Mouse (Mus musculus) hindbrain, embryonic 16.5 days (tissue): ENCODE measurements at regions not wholly inside any gene's neighbourhood (a gene's known extent, or its start where the extent isn't known, plus 50 kb on each side); places are given as distances from the start of the nearest gene placed in this dataset.
A peak's percentile ranks its signal among the peaks of the same experiment; 100 is the strongest.

Experiments used
- ATAC-seq: fragments of 200-750 bp; cut with Nextera tagmentation; 2 replicates; pipeline ENCODE4 v1.8.0; 2017; ENCODE audit warnings: moderate TSS enrichment, moderate library complexity
- H3K27ac ChIP-seq: fragments of 300-500 bp; sonication (generic); 2 replicates; pipeline ENCODE4 v1.5.1; 2014; ENCODE audit warnings: low read depth, mild to moderate bottlenecking, control low read depth, low read length, moderate library complexity
- H3K27me3 ChIP-seq: fragments of 300-500 bp; sonication (generic); replicated peaks from 2 replicates; pipeline ENCODE4 v1.6.1; 2014; ENCODE audit warnings: low read length; ENCODE audit not compliant: control insufficient read depth, insufficient read depth
- H3K36me3 ChIP-seq: fragments of 300-500 bp; sonication (generic); 2 replicates; pipeline ENCODE4 v1.6.1; 2014; ENCODE audit warnings: mild to moderate bottlenecking, low read length, moderate library complexity, mixed read lengths; ENCODE audit not compliant: control insufficient read depth, insufficient read depth
- H3K4me1 ChIP-seq: fragments of 300-500 bp; sonication (generic); 2 replicates; pipeline ENCODE4 v1.6.1; 2014; ENCODE audit warnings: low read depth, low read length; ENCODE audit not compliant: control insufficient read depth, insufficient read depth
- H3K4me2 ChIP-seq: fragments of 300-500 bp; sonication (generic); 2 replicates; pipeline ENCODE4 v1.6.1; 2014; ENCODE audit warnings: mild to moderate bottlenecking, low read length, control low read depth, moderate library complexity
- H3K4me3 ChIP-seq: fragments of 300-500 bp; sonication (generic); 2 replicates; pipeline ENCODE4 v1.5.1; 2014; ENCODE audit warnings: mild to moderate bottlenecking, low read length, control low read depth, moderate library complexity
- H3K9ac ChIP-seq: fragments of 300-500 bp; sonication (generic); 2 replicates; pipeline ENCODE4 v1.6.1; 2014; ENCODE audit warnings: low read depth, mild to moderate bottlenecking, control low read depth, low read length, moderate library complexity
- H3K9me3 ChIP-seq: fragments of 300-500 bp; sonication (generic); 2 replicates; pipeline ENCODE4 v1.6.1; 2014; ENCODE audit warnings: mild to moderate bottlenecking, low read length, moderate library complexity; ENCODE audit not compliant: control insufficient read depth
- WGBS: fragments of 180-500 bp; shearing (Covaris S2); extraction: QIAGEN DNeasy Blood & Tissue Kit; methylation state at CpG from one replicate; pipeline ENCODE4 v1.1.7; 2014; 5-methylcytosine and 5-hydroxymethylcytosine counted together

DNA sequence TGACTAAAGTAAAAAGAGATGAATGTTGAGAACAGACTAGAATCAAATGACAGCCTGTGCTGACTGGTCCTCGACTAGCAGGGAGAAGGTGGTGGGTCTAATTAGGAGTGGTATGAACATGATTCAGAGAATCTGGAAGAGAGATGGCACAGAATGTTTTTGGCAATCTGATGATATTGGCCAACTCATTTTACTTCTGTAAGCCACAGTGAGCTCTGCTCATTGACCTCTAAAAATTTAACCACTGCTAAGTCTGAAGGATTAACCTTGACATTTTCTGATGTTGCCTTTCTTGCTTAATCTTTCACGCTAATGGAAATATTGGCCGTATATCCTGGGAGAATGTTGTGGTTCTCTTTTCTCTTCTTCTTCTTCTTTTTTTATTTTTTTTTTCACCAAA lies 1041.6 kb upstream of the Got2 start:
- WGBS, result 77% methylated on average over 3 of the region's 3 CpGs
- Histone ChIP-seq H3K9me3 (no peaks in the 10 kb centered on the region), H3K27me3 (no peaks in the 10 kb centered on the region), H3K4me1 (no peaks in the 10 kb centered on the region), H3K4me3 (no peak overlapping the region), H3K36me3 (no peaks in the 10 kb centered on the region), H3K9ac (no peak overlapping the region), H3K27ac (no peak overlapping the region), H3K4me2 (no peak overlapping the region)
- no peak for ATAC-seq

DNA sequence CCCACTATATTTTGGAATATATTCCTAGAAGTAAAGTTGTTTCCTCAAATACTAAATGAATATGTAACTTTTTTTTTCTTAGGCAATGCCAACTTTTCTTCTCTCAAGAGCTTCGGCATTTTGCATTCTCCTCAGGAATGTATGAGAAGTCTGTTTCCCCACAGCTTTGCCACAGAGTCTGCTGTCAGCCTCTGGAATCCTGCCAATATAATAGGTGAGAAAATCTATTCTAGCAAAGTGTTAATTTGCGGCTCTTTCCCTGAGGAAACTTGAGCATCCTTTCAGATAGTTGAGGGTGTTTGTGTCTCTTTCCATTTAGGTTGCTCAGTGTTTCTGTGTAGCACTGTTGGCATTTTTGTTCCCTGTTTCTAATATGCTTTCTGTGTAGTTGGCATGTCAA lies 992.6 kb upstream of the Got2 start:
- H3K36me3 ChIP-seq, result no peaks in the 10 kb centered on the region
- WGBS, result 51% methylated on average over 2 of the region's 2 CpGs
- H3K4me3 ChIP-seq, result no peak overlapping the region
- H3K4me1 ChIP-seq, result no peaks in the 10 kb centered on the region
- H3K27ac ChIP-seq, result no peak overlapping the region
- H3K27me3 ChIP-seq, result no peaks in the 10 kb centered on the region
- H3K9ac ChIP-seq, result no peak overlapping the region
- H3K9me3 ChIP-seq, result no peaks in the 10 kb centered on the region
- H3K4me2 ChIP-seq, result no peak overlapping the region
- no peak for ATAC-seq

DNA sequence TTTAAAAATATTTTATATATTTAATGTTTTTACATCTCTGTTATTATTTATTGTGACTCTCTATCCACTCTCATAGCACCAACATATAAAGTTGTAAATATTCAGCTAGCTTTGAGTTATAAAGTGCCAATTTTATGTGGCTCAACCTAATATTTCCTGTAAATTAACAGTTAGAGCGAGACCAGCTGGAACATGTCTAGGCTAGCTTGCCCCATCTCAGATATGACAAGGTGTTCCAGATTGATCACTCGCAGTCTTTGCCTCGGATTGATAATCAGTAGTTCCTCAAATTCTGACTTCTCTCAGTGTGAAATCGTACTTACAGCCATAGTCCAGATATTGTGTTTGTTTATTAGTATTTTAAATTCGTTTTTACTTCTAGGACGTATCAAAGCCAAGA lies 990.4 kb upstream of the Got2 start:
- H3K9me3 ChIP-seq, result no peaks in the 10 kb centered on the region

DNA sequence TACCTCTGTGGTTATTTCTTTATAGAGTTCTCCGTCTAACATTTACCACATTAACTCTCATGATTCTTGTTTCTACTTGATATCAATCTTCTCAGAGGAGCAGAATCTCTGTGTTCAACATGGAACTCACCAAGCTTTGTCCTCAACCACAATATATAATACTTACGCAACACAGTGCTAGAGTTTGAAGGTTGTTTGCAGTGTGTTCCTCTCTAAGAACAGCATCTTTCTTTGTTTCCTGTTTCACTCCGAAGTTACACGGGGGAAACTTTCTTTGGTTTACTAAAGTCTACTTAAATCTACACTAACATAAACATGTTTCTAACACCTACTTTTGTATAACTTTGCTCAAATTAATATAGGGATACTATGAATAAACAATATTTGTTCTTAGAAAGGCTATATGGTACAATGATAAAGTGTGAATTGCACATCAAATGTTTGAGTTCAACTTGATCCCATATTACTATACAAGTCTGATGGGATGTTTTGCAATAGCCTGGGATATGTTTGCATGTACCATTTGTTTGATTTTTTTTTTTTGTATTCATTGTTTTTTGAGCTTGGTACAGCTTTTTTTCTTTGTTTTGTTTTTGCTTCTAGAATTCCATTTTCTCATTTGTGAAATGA lies 985.2 kb upstream of the Got2 start:
- no peaks in the 10 kb centered on the region for H3K9me3 ChIP-seq
- 97% methylated on average over 4 of the region's 4 CpGs for WGBS
- H3K4me2 ChIP-seq, result no peak overlapping the region
- H3K4me3 ChIP-seq, result no peak overlapping the region
- no peaks in the 10 kb centered on the region for H3K27me3 ChIP-seq
- ATAC-seq, result no peak
- H3K9ac ChIP-seq, result no peak overlapping the region
- H3K36me3 ChIP-seq, result no peaks in the 10 kb centered on the region
- H3K4me1 ChIP-seq, result no peaks in the 10 kb centered on the region
- no peak overlapping the region for H3K27ac ChIP-seq

More for the DNA sequence above, 990.4 kb upstream of the Got2 start:
- no peak for ATAC-seq
- Histone ChIP-seq H3K27me3 (no peaks in the 10 kb centered on the region), H3K27ac (no peak overlapping the region), H3K9ac (no peak overlapping the region), H3K4me2 (no peak overlapping the region), H3K4me3 (no peak overlapping the region), H3K4me1 (no peaks in the 10 kb centered on the region), H3K36me3 (no peaks in the 10 kb centered on the region)
- WGBS, result 84% methylated on average over 6 of the region's 6 CpGs

DNA sequence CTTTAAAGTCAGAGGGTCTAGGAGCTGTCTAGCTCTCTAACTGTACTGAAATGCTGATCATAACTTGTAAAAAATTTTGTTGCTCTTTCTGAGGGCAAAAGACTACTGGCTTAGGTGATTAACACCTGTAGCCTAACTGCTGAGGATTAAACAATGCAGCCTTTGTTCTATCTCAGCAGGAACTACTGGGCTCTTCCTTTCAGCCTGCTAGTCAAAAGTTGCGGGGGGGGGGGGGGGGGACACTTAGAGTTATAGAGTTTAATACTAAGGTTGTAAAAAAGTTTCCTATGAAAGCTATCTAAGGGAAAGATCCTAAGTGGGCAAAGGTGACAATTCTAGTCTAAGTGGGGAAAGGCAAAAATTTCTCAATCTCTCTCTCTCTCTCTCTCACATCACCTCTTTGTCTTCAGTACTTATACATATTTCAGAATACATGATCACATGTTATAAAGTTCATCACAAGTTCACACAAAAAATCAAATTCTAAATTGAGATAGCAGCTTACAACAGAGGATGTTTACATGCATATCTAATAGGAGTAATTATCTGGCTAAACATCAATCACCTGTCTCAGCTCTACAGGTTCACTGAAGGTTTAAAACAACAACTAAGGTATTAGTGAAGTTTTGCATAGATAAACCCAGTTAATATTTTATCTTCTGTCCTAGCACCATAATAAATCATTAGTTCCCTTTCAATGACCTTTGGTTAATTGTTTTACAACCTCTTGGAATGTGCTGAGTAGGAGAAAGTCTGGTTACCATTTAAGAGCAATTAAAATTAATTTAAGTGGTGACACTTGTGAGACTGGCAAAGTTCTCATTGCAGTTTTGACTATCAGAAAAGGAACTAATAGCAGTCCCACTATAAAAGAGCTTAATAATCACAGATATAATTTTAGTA lies 980.1 kb upstream of the Got2 start:
- 33% methylated on average over 1 of the region's 1 CpGs for WGBS
- Histone ChIP-seq H3K4me3 (no peak overlapping the region), H3K9me3 (0 out of 2 replicates have a peak, but pooled peaks cover 2% of the 10 kb centered on the region), H3K4me1 (no peaks in the 10 kb centered on the region), H3K4me2 (no peak overlapping the region), H3K27ac (no peak overlapping the region), H3K27me3 (no peaks in the 10 kb centered on the region), H3K9ac (no peak overlapping the region), H3K36me3 (no peaks in the 10 kb centered on the region)
- ATAC-seq, result no peak

DNA sequence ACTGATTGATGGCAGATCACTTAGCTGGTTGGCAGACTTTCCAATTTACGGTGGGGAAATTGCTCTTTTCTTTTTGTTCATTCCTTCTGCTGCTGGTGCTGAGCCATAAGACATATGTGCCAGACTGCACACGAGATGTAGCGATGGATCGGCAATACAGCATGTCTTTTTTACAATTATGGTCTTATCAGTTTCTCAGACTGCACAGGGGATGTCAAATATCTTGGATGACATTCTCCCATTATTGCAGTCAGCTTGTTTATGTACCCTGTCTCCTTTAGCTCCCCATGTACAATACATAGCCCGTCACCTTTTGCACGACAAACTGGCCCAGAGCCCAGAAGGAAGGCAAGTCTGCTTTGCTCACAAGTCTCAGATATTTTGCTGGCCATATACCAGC lies 976.3 kb upstream of the Got2 start:
- Histone ChIP-seq H3K36me3 (no peaks in the 10 kb centered on the region), H3K4me3 (no peak overlapping the region; the same call in 1 of the 2 replicates), H3K4me1 (no peaks in the 10 kb centered on the region), H3K9ac (no peak overlapping the region), H3K27me3 (no peaks in the 10 kb centered on the region), H3K9me3 (0 out of 2 replicates have a peak, but pooled peaks cover 2% of the 10 kb centered on the region), H3K27ac (0 out of 2 replicates have a peak overlapping the region, but pooled peaks have one; percentile 20), H3K4me2 (peak overlapping the region; percentile 42)
- WGBS, result 35% methylated on average over 6 of the region's 6 CpGs
- peak; percentile 54 for ATAC-seq

DNA sequence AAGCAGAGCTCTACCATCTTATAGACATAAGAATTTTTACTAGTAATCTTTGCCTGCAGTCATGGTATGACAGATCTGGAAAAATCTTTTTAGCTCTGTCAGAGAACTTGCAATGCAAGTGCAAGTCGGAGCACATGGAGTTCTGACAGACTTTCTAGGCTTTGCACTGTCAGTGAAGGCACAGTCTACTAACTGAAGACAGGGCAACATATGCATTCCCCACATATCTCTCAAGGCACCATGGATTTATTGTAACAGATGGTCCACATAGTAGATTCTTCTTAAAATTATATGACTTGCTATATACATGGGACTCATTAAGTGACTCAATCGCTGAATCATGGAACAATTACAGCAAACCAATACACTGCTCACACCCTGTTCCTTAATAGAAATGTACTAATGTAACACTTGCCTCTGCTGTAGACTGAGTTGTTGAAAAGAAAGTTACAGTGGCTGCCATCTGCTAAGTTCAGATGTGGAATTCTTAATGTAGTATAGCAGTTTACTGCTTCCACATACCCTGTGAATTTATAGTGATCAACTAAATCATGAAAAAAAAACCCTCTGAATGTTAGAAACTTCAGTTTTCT lies 972.6 kb upstream of the Got2 start:
- Histone ChIP-seq H3K4me3 (no peak overlapping the region), H3K4me1 (no peaks in the 10 kb centered on the region), H3K9ac (no peak overlapping the region), H3K9me3 (peaks cover 4% of the 10 kb centered on the region; the same call in 1 of the 2 replicates), H3K27me3 (no peaks in the 10 kb centered on the region), H3K4me2 (no peak overlapping the region), H3K27ac (no peak overlapping the region), H3K36me3 (no peaks in the 10 kb centered on the region)
- ATAC-seq, result no peak
- WGBS, result 90% methylated on average over 2 of the region's 2 CpGs

DNA sequence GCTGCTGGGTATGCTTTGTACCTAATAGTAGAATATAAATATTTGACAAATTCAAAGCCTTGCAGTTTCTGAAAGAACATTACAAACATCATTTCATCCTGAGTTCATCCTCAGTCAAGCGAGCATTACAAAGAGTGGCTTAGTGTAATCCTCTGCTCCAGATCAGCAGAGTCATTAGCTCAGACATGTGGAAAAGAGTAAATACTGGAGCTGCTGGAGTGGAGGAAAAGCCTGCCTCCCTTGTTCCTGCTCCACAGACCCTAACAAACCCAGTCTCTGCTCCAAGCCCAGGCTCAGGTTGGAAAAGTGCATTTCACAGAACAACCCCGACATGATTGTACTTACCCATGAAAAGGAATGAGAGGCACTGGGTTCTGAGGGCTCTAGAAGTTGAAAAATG lies 955.2 kb upstream of the Got2 start:
- H3K9ac ChIP-seq, result no peak overlapping the region
- no peak overlapping the region for H3K4me3 ChIP-seq
- H3K9me3 ChIP-seq, result no peaks in the 10 kb centered on the region
- ATAC-seq, result no peak
- WGBS, result 68% methylated on average over 2 of the region's 2 CpGs
- H3K27ac ChIP-seq, result no peak overlapping the region
- H3K4me2 ChIP-seq, result no peak overlapping the region
- H3K27me3 ChIP-seq, result no peaks in the 10 kb centered on the region
- no peaks in the 10 kb centered on the region for H3K4me1 ChIP-seq
- no peaks in the 10 kb centered on the region for H3K36me3 ChIP-seq

DNA sequence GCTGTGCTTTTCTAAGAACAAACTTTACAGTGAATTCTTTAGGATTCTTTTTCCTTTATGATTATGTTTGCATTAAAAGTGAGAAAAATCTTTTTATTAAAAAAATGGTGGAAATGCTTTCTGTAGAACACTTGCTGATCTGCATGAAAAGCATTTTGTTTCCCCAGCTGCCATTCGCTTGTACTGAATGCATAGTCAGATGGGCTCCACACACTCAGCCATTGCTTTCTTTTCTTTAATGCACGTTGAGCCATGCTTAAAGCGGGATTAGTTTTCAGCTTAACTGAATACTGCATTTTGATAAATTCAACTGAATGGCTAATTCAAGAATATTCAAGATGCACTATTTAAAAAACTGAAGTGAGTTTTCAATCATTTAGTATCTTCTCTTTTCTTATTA lies 947.2 kb upstream of the Got2 start:
- Histone ChIP-seq H3K4me2 (no peak overlapping the region), H3K9me3 (no peaks in the 10 kb centered on the region), H3K27ac (no peak overlapping the region), H3K4me1 (no peaks in the 10 kb centered on the region), H3K36me3 (no peaks in the 10 kb centered on the region), H3K4me3 (no peak overlapping the region), H3K27me3 (no peaks in the 10 kb centered on the region), H3K9ac (no peak overlapping the region)
- ATAC-seq, result no peak
- WGBS, result 61% methylated on average over 3 of the region's 3 CpGs
